Mouse (Mus musculus) Patski (cell line): Measurements from ENCODE around the gene Adcy2. TPM values are rescaled to one million over a fixed set of nuclear protein-coding genes. Genes with fewer than 3 reads are reported as not detected.

ENCODE experiments used
- ATAC-seq: fragments of 100-300 bp; one replicate; pipeline ENCODE4 v1.8.0; 2021
- CTCF ChIA-PET: fragments of 350-600 bp; sonication (Branson Sonifier 250); formaldehyde crosslinking; loops from one replicate; lab custom pipeline; 2022; ENCODE audit warnings: inconsistent platforms; lab: Charles Lee
- POLR2A ChIA-PET: fragments of 350-600 bp; sonication (Branson Sonifier 250); formaldehyde crosslinking; loops from one replicate; lab custom pipeline; 2022; ENCODE audit warnings: antibody characterized with exemption, inconsistent platforms; lab: Charles Lee
- DNase-seq: peaks from one replicate; pipeline ENCODE4 v3.0.0-alpha.2; 2011; ENCODE audit warnings: low read depth, low spot score
- H3K27me3 ChIP-seq: fragments of 371-371 bp; one replicate; pipeline ENCODE4 v1.5.1; 2021
- CTCF ChIP-seq: fragments of 100-300 bp; IDR thresholded peaks from one replicate; pipeline ENCODE4 v1.5.1; 2021
- in situ Hi-C: fragments of 300-500 bp; cut with MboI; formaldehyde crosslinking; loops from 3 replicates; pipeline ENCODE4 v1.11.1; 2018; ENCODE audit warnings: low pct_unique_long_range_greater_than_20kb, mixed read lengths
- polyA plus RNA-seq: library from polyadenylated mRNA; unstranded; gene quantifications from one replicate; pipeline ENCODE4 v1.2.3, GENCODE M21; 2021

The Adcy2 gene
- polyA plus RNA-seq, 1 experiment from 2014 or later = 0.06 TPM

GRCm38 (mm10) chr13:68773599-68774211 is 225.6 kb downstream of the Adcy2 start:
- ChIA-PET CTCF (no interaction called here), POLR2A (no interaction called here)
- H3K27me3 ChIP-seq = no peaks in the 10 kb centered on the region
- in situ Hi-C loops = no loop called here
- DNase-seq (no peak), ATAC-seq (no peak)
- no peak for TF ChIP-seq CTCF

- DNase-seq (no peak), ATAC-seq (no peak)
- in situ Hi-C loops = no loop called here
- CTCF ChIA-PET = no interaction called here
- no peak for TF ChIP-seq CTCF
- POLR2A ChIA-PET = no interaction called here
- no peaks in the 10 kb centered on the region for H3K27me3 ChIP-seq
Measured at GRCm38 (mm10) chr13:68768588-68768987, 230.8 kb downstream of the Adcy2 start.

GRCm38 (mm10) chr13:68765896-68766578 is 233.3 kb downstream of the Adcy2 start:
- H3K27me3 ChIP-seq = peaks cover 5% of the 10 kb centered on the region
- DNase-seq (no peak), ATAC-seq (no peak)
- TF ChIP-seq CTCF = no peak
- in situ Hi-C loops = no loop called here
- POLR2A ChIA-PET = no interaction called here
- CTCF ChIA-PET = no interaction called here

- no peak for ATAC-seq
Measured at GRCm38 (mm10) chr13:68764614-68765013, 234.7 kb downstream of the Adcy2 start.

GRCm38 (mm10) chr13:68749801-68750200 is 249.5 kb downstream of the Adcy2 start:
- CTCF ChIA-PET = no interaction called here
- TF ChIP-seq CTCF = no peak
- POLR2A ChIA-PET = no interaction called here
- no peak for DNase-seq
- ATAC-seq = no peak
- no peaks in the 10 kb centered on the region for H3K27me3 ChIP-seq
- in situ Hi-C loops = no loop called here

More at GRCm38 (mm10) chr13:68764614-68765013, 234.7 kb downstream of the Adcy2 start:
- no peak for TF ChIP-seq CTCF
- ChIA-PET CTCF (no interaction called here), POLR2A (no interaction called here)
- H3K27me3 ChIP-seq = peaks cover 5% of the 10 kb centered on the region
- in situ Hi-C loops = no loop called here
- no peak for DNase-seq

- no peak for TF ChIP-seq CTCF
- in situ Hi-C loops = no loop called here
- no peak for DNase-seq
- H3K27me3 ChIP-seq = no peaks in the 10 kb centered on the region
- ChIA-PET POLR2A (no interaction called here), CTCF (no interaction called here)
- ATAC-seq = no peak
Measured at GRCm38 (mm10) chr13:68749370-68749769, 250.0 kb downstream of the Adcy2 start.

GRCm38 (mm10) chr13:68745426-68745825 is 253.9 kb downstream of the Adcy2 start:
- ATAC-seq = no peak
- in situ Hi-C loops = no loop called here
- POLR2A ChIA-PET = no interaction called here
- no peaks in the 10 kb centered on the region for H3K27me3 ChIP-seq
- no peak for TF ChIP-seq CTCF
- CTCF ChIA-PET = no interaction called here
- DNase-seq = no peak

GRCm38 (mm10) chr13:68712661-68713060 is 286.7 kb downstream of the Adcy2 start:
- ChIA-PET CTCF (no interaction called here), POLR2A (no interaction called here)
- no peak for ATAC-seq

GRCm38 (mm10) chr13:68707296-68707747 is 292.0 kb downstream of the Adcy2 start:
- in situ Hi-C loops = no loop called here
- ChIA-PET CTCF (no interaction called here), POLR2A (no interaction called here)
- peak; percentile 3 for DNase-seq
- no peaks in the 10 kb centered on the region for H3K27me3 ChIP-seq
- no peak for TF ChIP-seq CTCF
- no peak for ATAC-seq

More at GRCm38 (mm10) chr13:68712661-68713060, 286.7 kb downstream of the Adcy2 start:
- in situ Hi-C loops = no loop called here
- no peaks in the 10 kb centered on the region for H3K27me3 ChIP-seq
- DNase-seq = no peak
- no peak for TF ChIP-seq CTCF

- in situ Hi-C loops = no loop called here
- DNase-seq = no peak
- H3K27me3 ChIP-seq = no peaks in the 10 kb centered on the region
- CTCF ChIA-PET = no interaction called here
- ATAC-seq = no peak
- POLR2A ChIA-PET = no interaction called here
- TF ChIP-seq CTCF = no peak
Measured at GRCm38 (mm10) chr13:68684919-68685318, 314.4 kb downstream of the Adcy2 start.

GRCm38 (mm10) chr13:68680429-68680828 is 318.9 kb downstream of the Adcy2 start:
- CTCF ChIA-PET = no interaction called here
- no peak for ATAC-seq
- no peak for TF ChIP-seq CTCF
- no peak for DNase-seq
- H3K27me3 ChIP-seq = no peaks in the 10 kb centered on the region
- in situ Hi-C loops = no loop called here
- POLR2A ChIA-PET = no interaction called here
